Mouse (Mus musculus): Measurements from ENCODE around the gene Ddit4.

GRCm38 (mm10) chr10:59911091-59911490, 40.5 kb downstream of the Ddit4 start:
- no peak for TF ChIP-seq CTCF (IDR thresholded peaks at IDR 0.05; ENCODE audit: extremely low read depth, insufficient read depth, insufficient read length, insufficient replicate concordance)
- TF ChIP-seq POLR2A (IDR thresholded peaks at IDR 0.05; ENCODE audit: low read depth, low read length), result no peak

Data from spleen, adult 2 months (tissue).